Mouse (Mus musculus) heart, adult 2 months (tissue): ENCODE results near the gene Nfu1. TPM values are rescaled to one million over a fixed set of nuclear protein-coding genes. Genes with fewer than 3 reads are reported as not detected.

Source experiments
- DNase-seq, 2 experiments: peaks; one replicate each; pipeline ENCODE4 v3.0.0; 2021
- H3K27ac ChIP-seq: fragments of 200-600 bp; 2 replicates; pipeline ENCODE4 v1.8.1; 2022
- H3K27me3 ChIP-seq: fragments of 200-500 bp; 2 replicates; pipeline ENCODE4 v1.6.1; 2012; ENCODE audit warnings: mild to moderate bottlenecking, low read length, inconsistent platforms, mixed read lengths; ENCODE audit not compliant: control insufficient read depth, insufficient read depth
- H3K36me3 ChIP-seq: fragments of 200-500 bp; 2 replicates; pipeline ENCODE4 v1.6.1; 2012; ENCODE audit warnings: low read length, inconsistent platforms; ENCODE audit not compliant: control insufficient read depth, insufficient read depth
- H3K4me1 ChIP-seq: fragments of 200-500 bp; 2 replicates; pipeline ENCODE4 v1.6.1; 2011; ENCODE audit warnings: low read length; ENCODE audit not compliant: control insufficient read depth, insufficient read depth
- H3K4me3 ChIP-seq: fragments of 200-600 bp; 2 replicates; pipeline ENCODE4 v1.8.1; 2022
- H3K79me2 ChIP-seq: fragments of 200-500 bp; replicated peaks from 2 replicates; pipeline ENCODE4 v1.6.1; 2012; ENCODE audit warnings: mild to moderate bottlenecking, inconsistent platforms, low read length, moderate library complexity, mixed read lengths; ENCODE audit not compliant: control insufficient read depth, insufficient read depth
- H3K9ac ChIP-seq: fragments of 200-500 bp; 2 replicates; pipeline ENCODE4 v1.6.1; 2012; ENCODE audit warnings: low read depth, mild to moderate bottlenecking, control low read depth, inconsistent platforms, low read length, mixed read lengths
- CTCF ChIP-seq: fragments of 200-600 bp; IDR thresholded peaks from 2 replicates; pipeline ENCODE4 v1.8.1; 2022; ENCODE audit warnings: antibody characterized with exemption, mild to moderate bottlenecking, moderate library complexity
- EP300 ChIP-seq: fragments of 200-500 bp; IDR thresholded peaks from 2 replicates; pipeline ENCODE4 v1.6.1; 2011; ENCODE audit warnings: low read depth, low read length, control low read depth; ENCODE audit not compliant: insufficient read depth
- POLR2A ChIP-seq: fragments of 200-500 bp; IDR thresholded peaks from 2 replicates; pipeline ENCODE4 v1.6.1; 2011; ENCODE audit warnings: mild to moderate bottlenecking, low read depth, low read length, control low read depth; ENCODE audit not compliant: insufficient read depth
- WGBS: fragments of 180-500 bp; shearing (Covaris S2); methylation state at CpG from one replicate; pipeline ENCODE4 v1.1.7; 2018; 5-methylcytosine and 5-hydroxymethylcytosine counted together
- intact Hi-C: fragments of 180-260 bp; cut with DNase I; formaldehyde crosslinking; loops from one replicate; pipeline ENCODE4 v1.15.1; 2025
- polyA plus RNA-seq: library from polyadenylated mRNA; depleted of rRNA; stranded (reverse); fragments of >200 nt; gene quantifications from 2 replicates; pipeline ENCODE4 v1.2.3, GENCODE M21; 2012
- total RNA-seq, 2 experiments: library from RNA; stranded (reverse); gene quantifications; 2 replicates each; pipeline ENCODE4 v1.2.3; 2021

The Nfu1 gene
- total and polyA plus RNA-seq, 3 experiments: 67.6 to 213 (median 72.3) TPM

DNA sequence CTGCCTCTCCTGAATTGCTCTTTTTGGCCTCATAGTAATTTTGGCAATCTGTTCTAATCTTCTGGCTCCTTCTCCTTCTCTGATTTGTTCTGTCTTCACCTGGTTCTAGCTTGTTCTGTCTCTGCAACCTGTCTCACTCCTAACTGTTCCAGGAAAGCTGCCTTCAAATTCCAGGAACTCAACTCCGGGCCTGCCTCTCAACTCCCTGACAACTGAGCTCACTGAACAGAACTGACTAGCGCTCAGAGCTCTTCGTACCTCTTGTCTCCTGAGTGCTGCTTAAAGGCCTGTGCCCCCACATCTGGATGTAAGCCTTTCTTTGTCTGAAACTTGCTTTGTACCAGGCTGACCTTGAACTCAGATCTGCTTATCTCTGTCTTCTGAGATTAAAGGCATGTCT is 23.4 kb downstream of the Nfu1 start:
- intact Hi-C loops: no loop called here
- Histone ChIP-seq H3K9ac (no peak overlapping the region), H3K27ac (no peak overlapping the region), H3K79me2 (no peaks in the 10 kb centered on the region), H3K36me3 (peaks cover 3% of the 10 kb centered on the region), H3K27me3 (no peaks in the 10 kb centered on the region), H3K4me3 (no peak overlapping the region), H3K4me1 (no peaks in the 10 kb centered on the region)
- TF ChIP-seq EP300: no peak
- TF ChIP-seq POLR2A: no peak
- no peak for TF ChIP-seq CTCF
- DNase-seq: no peak
- 79% methylated on average over 3 of the region's 3 CpGs for WGBS

- no peak for DNase-seq
- Histone ChIP-seq H3K27ac (no peak overlapping the region), H3K9ac (no peak overlapping the region), H3K27me3 (no peaks in the 10 kb centered on the region), H3K36me3 (no peaks in the 10 kb centered on the region), H3K79me2 (no peaks in the 10 kb centered on the region), H3K4me3 (no peak overlapping the region), H3K4me1 (no peaks in the 10 kb centered on the region)
- TF ChIP-seq CTCF (no peak), EP300 (no peak), POLR2A (no peak)
- intact Hi-C loops: no loop called here
- WGBS: 82% methylated on average over 3 of the region's 3 CpGs
These were observed 25.4 kb downstream of the Nfu1 start for GRCm38 (mm10) chr6:87034395-87034794.

GRCm38 (mm10) chr6:87037826-87038620 is 29.0 kb downstream of the Nfu1 start:
- 69% methylated on average over 10 of the region's 10 CpGs for WGBS
- DNase-seq: no peak
- H3K4me1 ChIP-seq: no peaks in the 10 kb centered on the region
- no peak overlapping the region for H3K27ac ChIP-seq
- H3K36me3 ChIP-seq: no peaks in the 10 kb centered on the region
- no peak overlapping the region for H3K9ac ChIP-seq
- no peak overlapping the region for H3K4me3 ChIP-seq
- intact Hi-C loops: no loop called here
- no peaks in the 10 kb centered on the region for H3K27me3 ChIP-seq
- no peak for TF ChIP-seq CTCF
- no peak for TF ChIP-seq EP300
- no peak for TF ChIP-seq POLR2A
- peaks cover 2% of the 10 kb centered on the region; the same call in 1 of the 2 replicates for H3K79me2 ChIP-seq

- H3K4me1 ChIP-seq: peaks cover 3% of the 10 kb centered on the region
- H3K79me2 ChIP-seq: peaks cover 4% of the 10 kb centered on the region; the same call in 1 of the 2 replicates
- no peaks in the 10 kb centered on the region for H3K36me3 ChIP-seq
- H3K9ac ChIP-seq: no peak overlapping the region
- intact Hi-C loops: no loop called here
- no peak for DNase-seq
- H3K27ac ChIP-seq: no peak overlapping the region
- no peak overlapping the region for H3K4me3 ChIP-seq
- no peaks in the 10 kb centered on the region for H3K27me3 ChIP-seq
- no peak for TF ChIP-seq CTCF
- WGBS: 88% methylated on average over 8 of the region's 8 CpGs
These were observed 30.1 kb downstream of the Nfu1 start for GRCm38 (mm10) chr6:87039161-87039560.

DNA sequence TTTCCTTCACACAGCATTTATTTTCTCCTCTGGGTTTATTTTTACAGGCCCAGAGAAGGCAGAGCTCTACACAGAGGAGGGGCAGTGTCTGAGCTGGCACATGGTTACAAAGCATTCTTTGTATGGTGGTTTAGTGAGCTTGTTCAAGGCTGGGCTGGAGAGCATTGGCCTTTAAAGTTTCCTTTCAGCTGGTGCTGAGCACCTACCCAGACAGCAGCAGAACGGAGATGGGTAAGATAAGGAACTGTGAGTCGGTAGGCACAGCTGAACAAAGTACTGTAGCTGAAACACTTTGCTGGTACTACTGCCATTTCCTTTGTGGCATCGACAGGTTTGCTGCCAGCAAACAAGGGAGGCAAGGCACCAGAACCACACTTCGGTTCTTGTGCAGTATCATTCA is 31.9 kb downstream of the Nfu1 start:
- Histone ChIP-seq H3K4me3 (no peak overlapping the region), H3K27me3 (no peaks in the 10 kb centered on the region), H3K36me3 (no peaks in the 10 kb centered on the region), H3K79me2 (peaks cover 4% of the 10 kb centered on the region; the same call in 1 of the 2 replicates), H3K9ac (no peak overlapping the region), H3K4me1 (peaks cover 3% of the 10 kb centered on the region), H3K27ac (no peak overlapping the region)
- TF ChIP-seq CTCF: no peak
- no peak for TF ChIP-seq EP300
- no peak for TF ChIP-seq POLR2A
- WGBS: 70% methylated on average over 4 of the region's 4 CpGs
- intact Hi-C loops: no loop called here
- DNase-seq: no peak

- intact Hi-C loops: no loop called here
- no peak overlapping the region for H3K9ac ChIP-seq
- no peak for TF ChIP-seq EP300
- TF ChIP-seq POLR2A: no peak
- TF ChIP-seq CTCF: no peak
These were observed 32.4 kb downstream of the Nfu1 start for GRCm38 (mm10) chr6:87041431-87041830.

More at GRCm38 (mm10) chr6:87041431-87041830, 32.4 kb downstream of the Nfu1 start:
- H3K27ac ChIP-seq: no peak overlapping the region
- H3K79me2 ChIP-seq: peaks cover 4% of the 10 kb centered on the region; the same call in 1 of the 2 replicates
- no peak for DNase-seq
- no peak overlapping the region for H3K4me3 ChIP-seq
- peaks cover 3% of the 10 kb centered on the region for H3K4me1 ChIP-seq
- 95% methylated on average over 7 of the region's 7 CpGs for WGBS
- H3K27me3 ChIP-seq: no peaks in the 10 kb centered on the region
- H3K36me3 ChIP-seq: no peaks in the 10 kb centered on the region
